Mouse (Mus musculus) MEL (cell line): Measurements from ENCODE around the gene Top1.

Experiments
- CTCF ChIP-seq, 3 experiments: IDR thresholded peaks in 2 of 3; conservative IDR thresholded peaks in 1 of 3; 2 replicates each; pipeline ENCODE4 v1.5.1; 2011 to 2012; ENCODE audit warnings: low read length in 3 of 3, low read depth in 2 of 3, mild to moderate bottlenecking in 2 of 3, improper control_type of control experiment in 1 of 3, inconsistent platforms in 1 of 3, mixed read lengths in 1 of 3, moderate library complexity in 1 of 3; ENCODE audit not compliant: control insufficient read depth in 1 of 3, insufficient read depth in 1 of 3, poor library complexity in 1 of 3, severe bottlenecking in 1 of 3
- GATA1 ChIP-seq: IDR thresholded peaks from 2 replicates; pipeline ENCODE4 v1.6.1; 2011; ENCODE audit warnings: low read depth, low read length, improper control_type of control experiment
- HCFC1 ChIP-seq: IDR thresholded peaks from 2 replicates; pipeline ENCODE4 v1.6.1; 2012; ENCODE audit warnings: low read depth, mild to moderate bottlenecking, inconsistent platforms, low read length, improper control_type of control experiment, moderate library complexity
- MAZ ChIP-seq: IDR thresholded peaks from 2 replicates; pipeline ENCODE4 v1.6.1; 2012; ENCODE audit warnings: low read depth, mild to moderate bottlenecking, inconsistent platforms, low read length, improper control_type of control experiment
- POLR2AphosphoS2 ChIP-seq: IDR thresholded peaks from 2 replicates; pipeline ENCODE4 v1.6.1; 2011; ENCODE audit warnings: low read length, improper control_type of control experiment
- RCOR1 ChIP-seq: IDR thresholded peaks from 2 replicates; pipeline ENCODE4 v1.6.1; 2012; ENCODE audit warnings: low read depth, mild to moderate bottlenecking, inconsistent platforms, low read length, improper control_type of control experiment
- TCF12 ChIP-seq: IDR thresholded peaks from 2 replicates; pipeline ENCODE4 v1.6.1; 2014; ENCODE audit warnings: low read depth, mild to moderate bottlenecking, inconsistent platforms, low read length, improper control_type of control experiment, moderate library complexity

GRCm38 (mm10) chr2:160646144-160646844 is 606 bp downstream of the Top1 start:
- TF ChIP-seq CTCF (IDR thresholded peaks at IDR 0.05 in 2 of 3, conservative IDR thresholded peaks at IDR 0.05 in 1 of 3; ENCODE audit: control insufficient read depth in 1 of 3, insufficient read depth in 1 of 3, low read depth in 2 of 3, low read length in 3 of 3, poor library complexity in 1 of 3, severe bottlenecking in 1 of 3) (no peak), POLR2AphosphoS2 (no peak), RCOR1 (no peak), MAZ (no peak), TCF12 (0 out of 2 replicates have a peak, but pooled peaks have one; percentile 5), HCFC1 (no peak), GATA1 (no peak)
